Mouse (Mus musculus): Measurements from ENCODE around the gene Trappc4. TPM values are rescaled to one million over a fixed set of nuclear protein-coding genes. Genes with fewer than 3 reads are reported as not detected.
A peak's percentile ranks its signal among the peaks of the same experiment; 100 is the strongest.
"Not testable (repeated sequence)": the region's sequence is repeated elsewhere in the genome, so short reads cannot be mapped to it uniquely, and the experiment has no call there.

The Trappc4 gene
- polyA plus RNA-seq, 1 experiment from 2014 or later: 166 TPM

- ATAC-seq (replicated peaks; ENCODE audit: insufficient number of reproducible peaks, low FRiP score, low TSS enrichment, low read depth) (no peak), DNase-seq (ENCODE audit: low spot score) (no peak)
Observed at GRCm38 (mm10) chr9:44412781-44413180, 5.4 kb upstream of the Trappc4 start.

GRCm38 (mm10) chr9:44412306-44412705, 4.9 kb upstream of the Trappc4 start:
- H3K4me2 ChIP-seq (ENCODE audit: low read depth, low read length): no peak overlapping the region
- 76% methylated on average over 4 of the region's 4 CpGs for WGBS

More at GRCm38 (mm10) chr9:44412781-44413180, 5.4 kb upstream of the Trappc4 start:
- Histone ChIP-seq H3K4me3 (ENCODE audit: low read depth, low read length) (no peak overlapping the region), H3K27ac (replicated peaks; ENCODE audit: low read depth, low read length) (no peak overlapping the region), H3K9me3 (replicated peaks; ENCODE audit: control insufficient read depth, low read length) (no peaks in the 10 kb centered on the region), H3K27me3 (ENCODE audit: control insufficient read depth, insufficient read depth, low read length) (no peaks in the 10 kb centered on the region), H3K4me2 (ENCODE audit: low read depth, low read length) (no peak overlapping the region), H3K36me3 (replicated peaks; ENCODE audit: control insufficient read depth, insufficient read depth, low read depth, low read length) (peaks cover 6% of the 10 kb centered on the region; the same call in 1 of the 2 replicates), H3K9ac (replicated peaks; ENCODE audit: low read length) (no peak overlapping the region), H3K4me1 (ENCODE audit: control insufficient read depth, insufficient read depth, low read length) (no peaks in the 10 kb centered on the region)
- 82% methylated on average over 2 of the region's 2 CpGs for WGBS

GRCm38 (mm10) chr9:44411601-44412130, 4.3 kb upstream of the Trappc4 start:
- no peaks in the 10 kb centered on the region for H3K9me3 ChIP-seq (replicated peaks; ENCODE audit: control insufficient read depth, low read length)
- no peaks in the 10 kb centered on the region for H3K27me3 ChIP-seq (ENCODE audit: control insufficient read depth, insufficient read depth, low read length)
- ATAC-seq (replicated peaks; ENCODE audit: insufficient number of reproducible peaks, low FRiP score, low TSS enrichment, low read depth) (no peak), DNase-seq (ENCODE audit: low spot score) (no peak)
- H3K9ac ChIP-seq (replicated peaks; ENCODE audit: low read length): no peak overlapping the region
- 86% methylated on average over 1 of the region's 1 CpGs for WGBS
- no peak overlapping the region for H3K27ac ChIP-seq (replicated peaks; ENCODE audit: low read depth, low read length)
- H3K36me3 ChIP-seq (replicated peaks; ENCODE audit: control insufficient read depth, insufficient read depth, low read depth, low read length): peaks cover 6% of the 10 kb centered on the region; the same call in 1 of the 2 replicates
- no peak overlapping the region for H3K4me2 ChIP-seq (ENCODE audit: low read depth, low read length)
- H3K4me1 ChIP-seq (ENCODE audit: control insufficient read depth, insufficient read depth, low read length): no peaks in the 10 kb centered on the region
- no peak overlapping the region for H3K4me3 ChIP-seq (ENCODE audit: low read depth, low read length)

More at GRCm38 (mm10) chr9:44412306-44412705, 4.9 kb upstream of the Trappc4 start:
- Histone ChIP-seq H3K27ac (replicated peaks; ENCODE audit: low read depth, low read length) (no peak overlapping the region), H3K9me3 (replicated peaks; ENCODE audit: control insufficient read depth, low read length) (no peaks in the 10 kb centered on the region), H3K4me3 (ENCODE audit: low read depth, low read length) (no peak overlapping the region), H3K9ac (replicated peaks; ENCODE audit: low read length) (no peak overlapping the region), H3K36me3 (replicated peaks; ENCODE audit: control insufficient read depth, insufficient read depth, low read depth, low read length) (peaks cover 6% of the 10 kb centered on the region; the same call in 1 of the 2 replicates), H3K4me1 (ENCODE audit: control insufficient read depth, insufficient read depth, low read length) (no peaks in the 10 kb centered on the region), H3K27me3 (ENCODE audit: control insufficient read depth, insufficient read depth, low read length) (no peaks in the 10 kb centered on the region)
- ATAC-seq (replicated peaks; ENCODE audit: insufficient number of reproducible peaks, low FRiP score, low TSS enrichment, low read depth): no peak
- no peak for DNase-seq (ENCODE audit: low spot score)

GRCm38 (mm10) chr9:44410647-44411336, 3.4 kb upstream of the Trappc4 start:
- Histone ChIP-seq H3K4me1 (ENCODE audit: control insufficient read depth, insufficient read depth, low read length) (no peaks in the 10 kb centered on the region), H3K36me3 (replicated peaks; ENCODE audit: control insufficient read depth, insufficient read depth, low read depth, low read length) (peaks cover 6% of the 10 kb centered on the region; the same call in 1 of the 2 replicates), H3K9ac (replicated peaks; ENCODE audit: low read length) (no peak overlapping the region), H3K27me3 (ENCODE audit: control insufficient read depth, insufficient read depth, low read length) (no peaks in the 10 kb centered on the region), H3K9me3 (replicated peaks; ENCODE audit: control insufficient read depth, low read length) (no peaks in the 10 kb centered on the region), H3K4me2 (ENCODE audit: low read depth, low read length) (no peak overlapping the region), H3K4me3 (ENCODE audit: low read depth, low read length) (no peak overlapping the region), H3K27ac (replicated peaks; ENCODE audit: low read depth, low read length) (no peak overlapping the region)
- 88% methylated on average over 2 of the region's 2 CpGs for WGBS
- no peak for ATAC-seq (replicated peaks; ENCODE audit: insufficient number of reproducible peaks, low FRiP score, low TSS enrichment, low read depth)
- DNase-seq (ENCODE audit: low spot score): no peak

- not testable (repeated sequence) for DNase-seq (ENCODE audit: low spot score)
Observed at GRCm38 (mm10) chr9:44408693-44409092, 1.3 kb upstream of the Trappc4 start.

GRCm38 (mm10) chr9:44407752-44408097, 325 bp upstream of the Trappc4 start:
- no peaks in the 10 kb centered on the region for H3K4me1 ChIP-seq (ENCODE audit: control insufficient read depth, insufficient read depth, low read length)
- H3K27me3 ChIP-seq (ENCODE audit: control insufficient read depth, insufficient read depth, low read length): no peaks in the 10 kb centered on the region
- under 1% methylated on average over 24 of the region's 24 CpGs for WGBS
- ATAC-seq (replicated peaks; ENCODE audit: insufficient number of reproducible peaks, low FRiP score, low TSS enrichment, low read depth) (no peak), DNase-seq (ENCODE audit: low spot score) (no peak)
- peak overlapping the region; percentile 57 for H3K4me2 ChIP-seq (ENCODE audit: low read depth, low read length)
- peak overlapping the region; percentile 88 for H3K4me3 ChIP-seq (ENCODE audit: low read depth, low read length)
- peaks cover 6% of the 10 kb centered on the region; the same call in 1 of the 2 replicates for H3K36me3 ChIP-seq (replicated peaks; ENCODE audit: control insufficient read depth, insufficient read depth, low read depth, low read length)
- H3K9me3 ChIP-seq (replicated peaks; ENCODE audit: control insufficient read depth, low read length): no peaks in the 10 kb centered on the region
- H3K9ac ChIP-seq (replicated peaks; ENCODE audit: low read length): peak overlapping the region; percentile 89
- peak overlapping the region; percentile 82 for H3K27ac ChIP-seq (replicated peaks; ENCODE audit: low read depth, low read length)

More at GRCm38 (mm10) chr9:44408693-44409092, 1.3 kb upstream of the Trappc4 start:
- H3K9ac ChIP-seq (replicated peaks; ENCODE audit: low read length); ATAC-seq (replicated peaks; ENCODE audit: insufficient number of reproducible peaks, low FRiP score, low TSS enrichment, low read depth); H3K4me1 ChIP-seq (ENCODE audit: control insufficient read depth, insufficient read depth, low read length); H3K36me3 ChIP-seq (replicated peaks; ENCODE audit: control insufficient read depth, insufficient read depth, low read depth, low read length); H3K27ac ChIP-seq (replicated peaks; ENCODE audit: low read depth, low read length); H3K9me3 ChIP-seq (replicated peaks; ENCODE audit: control insufficient read depth, low read length); H3K27me3 ChIP-seq (ENCODE audit: control insufficient read depth, insufficient read depth, low read length): not testable (repeated sequence)
- 80% methylated on average over 9 of the region's 9 CpGs for WGBS
- peak overlapping the region; percentile 57 for H3K4me2 ChIP-seq (ENCODE audit: low read depth, low read length)
- H3K4me3 ChIP-seq (ENCODE audit: low read depth, low read length): peak overlapping the region; percentile 88

- DNase-seq (ENCODE audit: low spot score) (no peak), ATAC-seq (replicated peaks; ENCODE audit: insufficient number of reproducible peaks, low FRiP score, low TSS enrichment, low read depth) (no peak)
- Histone ChIP-seq H3K9me3 (replicated peaks; ENCODE audit: control insufficient read depth, low read length) (no peaks in the 10 kb centered on the region), H3K4me2 (ENCODE audit: low read depth, low read length) (no peak overlapping the region), H3K27me3 (ENCODE audit: control insufficient read depth, insufficient read depth, low read length) (no peaks in the 10 kb centered on the region), H3K27ac (replicated peaks; ENCODE audit: low read depth, low read length) (no peak overlapping the region), H3K9ac (replicated peaks; ENCODE audit: low read length) (no peak overlapping the region), H3K36me3 (replicated peaks; ENCODE audit: control insufficient read depth, insufficient read depth, low read depth, low read length) (peaks cover 8% of the 10 kb centered on the region; the same call in 1 of the 2 replicates), H3K4me1 (ENCODE audit: control insufficient read depth, insufficient read depth, low read length) (no peaks in the 10 kb centered on the region), H3K4me3 (ENCODE audit: low read depth, low read length) (no peak overlapping the region)
- 79% methylated on average over 3 of the region's 3 CpGs for WGBS
Observed at GRCm38 (mm10) chr9:44405011-44405410, 2.4 kb downstream of the Trappc4 start.

GRCm38 (mm10) chr9:44401081-44401480, 6.3 kb downstream of the Trappc4 start:
- Histone ChIP-seq H3K4me2 (ENCODE audit: low read depth, low read length) (no peak overlapping the region), H3K9ac (replicated peaks; ENCODE audit: low read length) (no peak overlapping the region), H3K27ac (replicated peaks; ENCODE audit: low read depth, low read length) (no peak overlapping the region), H3K36me3 (replicated peaks; ENCODE audit: control insufficient read depth, insufficient read depth, low read depth, low read length) (peaks cover 2% of the 10 kb centered on the region; the same call in 1 of the 2 replicates), H3K9me3 (replicated peaks; ENCODE audit: control insufficient read depth, low read length) (no peaks in the 10 kb centered on the region), H3K4me1 (ENCODE audit: control insufficient read depth, insufficient read depth, low read length) (peaks cover 3% of the 10 kb centered on the region; the same call in 1 of the 2 replicates), H3K4me3 (ENCODE audit: low read depth, low read length) (no peak overlapping the region), H3K27me3 (ENCODE audit: control insufficient read depth, insufficient read depth, low read length) (no peaks in the 10 kb centered on the region)
- DNase-seq (ENCODE audit: low spot score): no peak
- WGBS: 93% methylated on average over 4 of the region's 4 CpGs
- no peak for ATAC-seq (replicated peaks; ENCODE audit: insufficient number of reproducible peaks, low FRiP score, low TSS enrichment, low read depth)
